Mouse (Mus musculus) thymus, adult 2 months (tissue): ENCODE data around the gene Fosl1.

Experiments used
- CTCF ChIP-seq: fragments of 200-500 bp; IDR thresholded peaks from 2 replicates; pipeline ENCODE4 v1.5.1; 2012; ENCODE audit warnings: mild to moderate bottlenecking, control low read depth, low read length, moderate library complexity, borderline replicate concordance; ENCODE audit not compliant: control insufficient read depth, poor library complexity, insufficient read depth; ENCODE audit errors: extremely low read depth
- POLR2A ChIP-seq: fragments of 200-500 bp; IDR thresholded peaks from 2 replicates; pipeline ENCODE4 v1.6.1; 2012; ENCODE audit warnings: mild to moderate bottlenecking, low read length, control low read depth, moderate library complexity; ENCODE audit not compliant: control insufficient read depth, poor library complexity, insufficient read depth; ENCODE audit errors: extremely low read depth

DNA sequence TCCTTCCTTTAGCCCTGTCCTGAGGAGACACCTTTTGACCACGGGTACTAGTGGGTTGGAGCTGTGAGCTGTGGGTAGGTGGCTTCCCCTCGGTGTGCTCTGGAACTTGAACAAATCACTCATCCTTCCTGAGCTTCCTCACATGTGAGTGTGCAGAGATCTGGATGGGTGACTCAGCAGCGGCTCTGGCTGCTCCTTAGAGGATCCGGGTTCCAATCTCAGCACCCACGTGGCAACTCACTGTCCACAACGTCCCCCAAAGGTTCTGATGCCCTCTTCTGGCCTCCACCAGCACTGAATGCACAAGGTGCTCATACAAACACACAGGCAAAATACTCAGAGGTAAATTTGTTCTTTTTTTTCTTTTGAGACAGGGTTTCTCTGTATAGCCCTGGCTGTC, 4.4 kb downstream of the Fosl1 start:
- no peak for TF ChIP-seq CTCF
- no peak for TF ChIP-seq POLR2A
